Mouse (Mus musculus) heart, adult 11 months (tissue): ENCODE measurements around the gene Lpin1.
A peak's percentile ranks its signal among the peaks of the same experiment; 100 is the strongest.

Experiments
- DNase-seq: peaks from one replicate; pipeline ENCODE4 v3.0.0; 2022

Lpin1 gene

DNA sequence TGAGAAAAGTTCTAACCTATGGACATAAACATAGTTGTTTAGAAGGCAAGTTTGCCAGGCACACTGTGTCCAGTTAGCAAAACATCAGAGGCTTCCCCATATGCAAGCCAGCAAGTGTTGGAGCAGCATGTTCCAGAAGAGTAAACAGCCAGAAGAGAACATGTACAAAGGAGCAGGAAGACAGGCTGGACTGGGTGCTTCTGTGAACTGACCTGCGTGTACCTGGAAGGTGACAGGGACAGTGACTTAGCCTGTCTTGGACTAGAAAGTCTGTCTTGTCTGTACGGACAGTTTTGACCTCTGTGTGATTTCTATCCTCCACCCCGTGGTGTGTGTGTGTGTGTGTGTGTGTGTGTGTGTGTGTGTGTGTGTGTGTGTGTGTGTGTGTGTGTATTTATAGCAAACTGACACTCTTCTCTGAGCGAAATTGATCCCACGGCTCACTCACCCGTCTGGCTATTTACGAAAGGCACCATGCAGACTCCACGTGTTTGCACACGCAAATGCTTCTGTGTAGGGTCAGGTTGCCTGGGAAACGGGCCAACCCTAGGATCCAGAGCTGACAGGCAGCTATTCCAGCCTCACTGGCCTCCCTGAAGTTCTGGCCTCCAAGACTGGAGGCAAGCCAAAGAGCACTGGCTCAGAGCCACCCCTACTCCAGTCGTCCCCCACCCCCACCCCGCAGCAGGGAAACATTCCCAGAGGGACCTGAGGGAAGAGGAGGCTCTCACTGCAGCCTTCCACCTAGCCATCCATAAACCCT lies 7.9 kb upstream of the Lpin1 start:
- peak; percentile 99 for DNase-seq

DNA sequence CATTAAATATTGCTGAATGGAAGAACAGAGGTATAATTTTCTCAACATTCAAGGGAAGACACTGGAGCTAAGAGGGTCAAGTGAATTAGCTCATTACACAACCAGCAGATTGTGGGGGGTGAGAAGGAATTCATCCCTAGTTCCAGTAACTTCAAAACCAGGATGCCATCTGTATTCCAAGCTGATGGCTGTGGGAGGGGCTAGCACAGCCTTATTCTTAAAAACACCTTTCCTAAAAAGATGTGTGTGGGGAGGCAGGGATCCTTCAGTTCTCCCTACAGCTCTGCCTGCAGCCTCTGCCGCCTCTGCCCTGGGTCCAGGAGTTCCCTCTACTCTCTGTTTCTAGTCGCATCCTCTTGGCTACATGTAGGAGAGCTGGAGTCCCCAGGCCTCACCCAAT lies 5.0 kb upstream of the Lpin1 start:
- DNase-seq, result no peak

DNA sequence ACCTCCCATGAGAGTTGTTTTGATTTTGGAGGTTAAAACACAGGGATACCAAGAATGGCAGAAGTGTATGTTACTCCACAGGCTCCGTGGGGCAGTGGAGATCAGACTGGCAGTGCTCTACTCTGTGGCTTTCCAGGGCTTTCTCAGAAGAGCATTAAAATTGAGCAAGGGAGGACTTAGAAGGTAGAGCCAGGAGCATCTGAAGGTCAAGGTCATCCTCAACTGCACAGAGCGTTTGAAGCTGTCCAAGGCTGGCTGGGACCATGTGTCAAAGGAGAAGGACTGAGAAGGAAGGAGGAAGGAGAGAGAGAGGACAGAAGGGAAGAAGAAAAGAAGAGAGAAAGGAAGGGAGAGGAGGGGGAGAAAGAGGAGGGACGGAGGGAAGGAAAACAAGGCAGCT lies 3.8 kb upstream of the Lpin1 start:
- DNase-seq, result no peak

DNA sequence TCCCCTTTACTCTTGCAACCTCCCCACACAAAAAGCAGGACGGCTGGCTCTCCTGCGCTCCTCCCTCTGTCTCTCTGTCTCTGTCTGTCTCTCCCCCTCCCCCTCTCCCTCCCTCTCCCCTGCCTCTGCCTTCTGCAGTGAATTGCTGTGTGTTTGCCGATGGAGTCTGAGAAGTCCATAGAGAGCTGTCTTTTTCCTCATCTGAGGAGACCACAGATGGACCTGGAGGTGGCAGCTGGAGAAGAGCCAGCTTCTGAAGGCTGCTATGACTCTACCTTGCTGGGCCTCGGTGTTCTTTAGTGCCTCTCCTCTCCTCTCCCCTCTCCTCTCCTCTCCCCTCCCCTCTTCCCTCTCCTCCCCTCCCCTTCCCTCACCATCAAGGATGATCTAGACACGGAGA lies 5.1 kb downstream of the Lpin1 start:
- no peak for DNase-seq

DNA sequence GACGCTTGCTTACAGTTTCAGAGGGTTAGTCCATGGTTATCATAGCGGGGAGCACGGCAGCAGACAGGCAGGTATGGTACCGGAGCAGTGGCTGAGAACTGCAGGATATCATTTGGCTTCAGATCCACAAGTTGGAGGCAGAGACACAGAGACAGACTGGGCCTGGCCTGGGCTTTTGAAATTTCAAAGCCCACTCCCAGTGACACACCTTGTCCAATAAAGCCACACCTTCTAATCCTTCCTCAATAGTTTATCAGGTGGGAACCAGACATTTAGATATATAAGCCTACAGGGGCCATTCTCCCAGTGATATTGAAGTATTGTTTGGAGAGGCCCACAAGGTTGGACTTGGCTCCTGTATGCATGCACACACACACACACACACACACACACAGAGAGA lies 8.5 kb downstream of the Lpin1 start:
- DNase-seq, result no peak

DNA sequence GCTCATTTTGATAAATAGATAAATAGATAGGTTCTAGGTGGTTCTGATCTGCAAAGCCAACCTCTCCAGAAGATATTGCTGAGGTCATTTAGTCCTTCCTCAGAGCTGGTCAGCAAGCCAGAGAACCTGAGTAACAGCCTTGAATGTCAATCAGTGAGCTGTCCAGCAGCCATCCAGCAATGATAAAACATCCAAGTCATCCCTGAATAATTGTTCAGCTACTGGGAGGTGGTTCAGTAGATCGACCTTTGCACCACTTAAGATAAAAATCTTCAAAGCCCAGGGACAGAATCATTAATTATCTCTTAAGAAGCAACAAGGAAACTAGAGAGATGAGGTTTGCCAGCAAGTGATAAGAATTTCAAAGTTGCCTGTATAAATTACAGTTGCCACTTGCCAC lies 10.4 kb downstream of the Lpin1 start:
- DNase-seq, result no peak

DNA sequence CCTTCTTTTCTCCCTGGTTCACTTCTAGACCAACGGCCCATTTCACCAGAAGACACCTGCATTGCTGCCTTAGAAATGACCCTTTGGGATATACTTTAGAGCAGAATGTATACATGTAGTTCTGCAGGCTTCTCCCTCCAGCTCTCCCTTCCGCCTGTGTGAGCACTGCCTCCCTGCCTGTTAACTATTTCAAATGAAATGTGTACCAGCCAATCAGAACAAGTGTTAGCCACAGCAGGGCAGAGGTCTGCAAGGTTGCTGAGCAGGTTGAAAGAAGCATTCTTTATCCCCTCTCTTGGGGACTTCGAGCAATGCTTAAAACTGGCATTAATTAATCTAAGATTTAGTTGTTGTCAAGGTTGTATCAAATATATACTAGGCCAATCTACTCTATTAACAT lies 11.4 kb downstream of the Lpin1 start:
- no peak for DNase-seq

DNA sequence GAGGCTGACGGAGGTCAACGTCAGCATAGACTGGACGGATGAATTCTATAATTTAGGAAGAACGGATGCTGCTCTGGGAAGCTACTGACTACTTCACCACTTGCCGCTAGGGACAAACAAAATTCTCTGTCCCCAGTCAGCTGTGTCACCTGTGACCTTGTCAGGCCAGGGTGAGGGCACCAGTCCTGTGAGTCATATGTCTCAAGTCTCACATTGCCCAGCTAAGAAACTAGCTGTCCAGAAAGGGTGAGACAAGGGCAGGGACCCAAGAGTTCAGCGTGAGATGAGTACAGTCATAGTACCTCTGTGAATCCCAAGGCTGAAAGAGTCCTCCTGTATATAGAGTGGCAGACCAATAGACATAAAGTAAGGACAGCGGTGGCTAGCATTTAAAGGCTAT lies 17.0 kb downstream of the Lpin1 start:
- DNase-seq, result no peak

DNA sequence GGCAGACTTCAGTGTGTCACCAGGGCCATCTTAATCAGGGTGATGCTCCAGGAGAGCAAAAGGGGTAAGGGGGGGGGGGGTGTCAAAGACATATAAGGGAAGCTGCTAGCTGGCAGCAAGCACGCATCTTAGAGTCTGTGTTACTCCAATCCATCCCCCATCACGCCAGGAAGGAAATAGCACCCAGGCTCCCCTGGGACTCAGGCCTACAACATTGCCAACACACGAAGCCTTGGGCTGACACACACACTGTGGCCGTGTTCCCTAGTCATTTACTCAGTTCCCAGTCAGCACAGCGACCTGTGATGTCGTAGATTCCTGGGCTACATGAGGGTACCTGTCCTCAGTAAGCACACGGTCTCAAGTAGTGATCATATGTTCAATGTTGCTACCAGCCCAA lies 17.8 kb downstream of the Lpin1 start:
- DNase-seq, result no peak

DNA sequence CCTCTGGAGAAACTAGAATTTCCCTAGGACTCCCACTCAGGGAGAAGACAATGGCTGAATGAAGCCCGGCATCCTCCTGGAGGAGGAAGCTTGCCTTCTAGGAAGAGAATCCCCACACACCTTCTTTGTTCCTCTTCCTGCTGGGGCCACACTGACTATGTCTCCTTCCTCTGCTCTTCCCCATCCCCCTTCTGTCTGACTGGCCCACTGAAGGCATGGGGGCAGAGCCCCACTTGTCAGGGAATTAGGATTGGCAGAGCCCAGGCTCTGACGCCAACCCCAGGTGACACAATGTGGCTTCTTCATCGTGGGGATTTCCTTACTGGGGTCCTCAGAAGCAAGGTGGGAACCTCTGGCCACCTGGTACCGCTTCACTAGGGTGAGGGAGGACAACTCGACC lies 18.3 kb downstream of the Lpin1 start:
- DNase-seq, result no peak

DNA sequence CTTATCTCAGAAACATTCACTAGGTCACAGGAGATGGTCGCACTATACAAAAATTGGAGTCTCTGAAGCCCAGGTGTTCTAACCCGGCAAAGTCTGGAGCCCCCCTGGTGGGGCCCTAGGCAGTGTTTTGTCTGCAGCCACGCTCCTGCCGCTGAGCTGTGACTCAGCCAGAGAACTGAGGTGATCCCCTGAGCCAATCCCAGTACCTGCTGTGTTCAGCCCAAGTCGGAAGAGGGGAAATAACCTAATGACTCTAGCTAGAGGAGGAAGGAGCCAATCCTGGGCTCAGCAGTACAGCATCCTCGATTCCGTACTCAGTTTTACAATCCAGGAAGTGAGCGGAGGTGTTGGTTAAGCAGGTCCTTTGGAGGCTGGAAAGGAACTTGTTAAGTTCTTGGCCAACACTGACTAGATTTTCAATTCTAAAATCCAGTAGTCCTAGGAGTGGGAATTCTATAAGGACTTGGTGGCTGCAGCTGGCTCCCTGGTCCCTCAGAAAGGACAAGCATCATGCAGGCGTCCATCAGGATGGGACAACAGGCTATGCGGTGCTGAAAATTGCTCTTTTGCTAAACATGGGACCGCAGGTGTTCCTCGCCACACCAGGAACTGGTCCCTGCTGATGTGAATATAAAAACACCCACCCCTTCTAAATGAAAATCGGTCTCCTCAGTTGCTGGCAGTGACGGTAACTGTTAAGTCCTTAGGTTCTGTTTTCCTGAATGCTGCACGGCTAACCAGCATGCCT lies 19.1 kb downstream of the Lpin1 start:
- DNase-seq, result peak; percentile 98

DNA sequence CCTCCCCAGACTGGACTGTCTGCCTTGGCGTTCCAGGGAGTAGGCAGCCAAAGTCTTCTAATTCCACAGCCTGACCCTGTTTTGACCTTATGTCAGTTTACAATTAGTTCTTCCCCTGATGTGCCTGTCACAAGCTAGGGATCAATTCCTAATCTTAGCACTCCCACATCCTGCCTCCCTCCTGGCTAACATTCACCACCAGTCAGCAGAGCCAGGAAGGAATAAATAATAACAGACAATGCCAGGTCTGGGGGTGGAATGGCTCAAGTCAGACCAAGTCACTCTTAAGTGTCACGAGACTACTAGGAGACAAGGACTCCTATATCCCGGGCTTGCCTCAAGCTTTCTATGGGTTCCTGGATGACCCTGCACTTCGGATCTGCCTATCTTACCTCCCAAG lies 20.8 kb downstream of the Lpin1 start:
- peak; percentile 91 for DNase-seq

DNA sequence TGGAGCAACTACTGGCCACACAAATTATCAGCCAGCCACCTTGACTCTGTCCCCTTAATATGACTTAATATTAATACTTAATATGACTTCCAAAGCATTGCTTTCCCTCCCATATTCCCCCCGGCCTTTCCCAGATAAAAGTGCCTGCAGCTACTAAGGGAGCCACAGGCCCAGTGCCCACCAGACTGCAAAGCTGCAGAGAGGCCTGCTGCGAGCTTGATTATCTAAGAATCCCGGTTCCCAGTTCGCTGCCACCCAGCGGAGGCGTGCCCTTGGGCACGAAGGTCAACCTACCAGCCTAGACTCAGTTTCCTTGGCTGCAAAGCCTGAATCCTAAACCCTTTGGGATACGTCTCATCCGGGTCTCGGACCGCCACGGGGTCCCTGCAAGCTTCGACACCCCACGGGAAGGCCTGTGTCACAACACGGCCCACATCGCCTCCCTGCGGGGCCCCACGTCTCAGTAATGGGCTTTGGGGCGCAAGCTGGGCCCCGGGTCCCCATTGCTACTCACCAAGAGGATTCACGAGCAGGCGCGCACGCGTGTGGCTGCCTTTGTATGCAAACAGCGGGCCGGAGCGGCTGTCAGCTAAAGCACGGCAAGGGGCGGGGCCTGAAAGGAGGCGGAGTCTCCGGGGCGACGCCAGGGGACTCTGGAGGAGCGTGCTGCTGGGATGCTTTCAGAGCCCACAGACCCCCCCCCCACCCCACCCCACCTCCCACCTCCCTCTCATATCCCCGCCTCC lies 21.4 kb downstream of the Lpin1 start:
- peak; percentile 99 for DNase-seq

DNA sequence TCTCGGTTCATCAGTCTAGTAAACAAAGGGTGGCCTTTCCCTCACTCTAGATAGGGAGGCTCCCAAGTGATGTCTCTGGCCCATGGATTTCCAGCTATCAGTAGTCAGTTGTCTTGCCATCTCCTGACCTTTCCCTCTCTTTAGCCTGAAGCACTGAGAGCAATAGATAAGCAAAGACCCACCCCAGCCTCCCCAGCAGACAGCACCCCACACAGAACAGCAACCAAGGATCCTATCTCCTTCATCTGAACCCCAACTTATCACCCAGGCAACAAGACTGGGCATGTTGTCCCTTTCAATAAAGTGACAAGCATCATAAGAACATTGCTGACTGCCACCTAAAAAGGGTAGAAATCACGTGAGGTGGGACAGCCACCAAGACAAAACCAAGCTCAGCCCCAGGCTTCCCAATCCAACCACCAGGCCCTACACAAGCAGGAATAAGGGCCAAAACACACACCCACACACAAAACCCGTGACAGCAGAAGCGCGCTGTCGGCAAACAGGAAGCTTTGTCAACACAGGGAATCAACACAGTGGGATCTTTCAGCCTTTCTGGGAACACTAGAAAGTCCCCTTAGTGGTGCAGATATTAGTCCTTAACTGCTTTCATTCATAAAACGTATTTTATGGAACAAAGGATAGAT lies 22.2 kb downstream of the Lpin1 start:
- DNase-seq, result peak; percentile 96

DNA sequence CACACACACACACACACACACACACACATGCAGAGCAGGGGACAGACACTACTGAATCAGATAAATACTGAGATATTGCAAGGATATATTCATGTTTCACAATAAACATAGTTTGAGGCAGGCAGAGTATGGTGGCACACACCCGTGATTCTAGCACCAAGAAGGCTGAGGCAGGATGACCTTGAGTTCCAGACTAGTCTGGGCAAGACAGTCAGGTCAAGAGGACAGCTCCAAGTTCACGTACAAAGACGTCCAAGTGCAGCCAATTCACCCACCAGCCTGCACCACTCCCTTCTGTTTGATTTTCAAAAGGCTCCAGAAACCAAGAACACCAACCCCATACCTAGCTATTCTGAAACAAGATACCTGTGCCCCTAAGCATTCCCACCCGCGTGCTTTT lies 23.0 kb downstream of the Lpin1 start:
- DNase-seq, result no peak

DNA sequence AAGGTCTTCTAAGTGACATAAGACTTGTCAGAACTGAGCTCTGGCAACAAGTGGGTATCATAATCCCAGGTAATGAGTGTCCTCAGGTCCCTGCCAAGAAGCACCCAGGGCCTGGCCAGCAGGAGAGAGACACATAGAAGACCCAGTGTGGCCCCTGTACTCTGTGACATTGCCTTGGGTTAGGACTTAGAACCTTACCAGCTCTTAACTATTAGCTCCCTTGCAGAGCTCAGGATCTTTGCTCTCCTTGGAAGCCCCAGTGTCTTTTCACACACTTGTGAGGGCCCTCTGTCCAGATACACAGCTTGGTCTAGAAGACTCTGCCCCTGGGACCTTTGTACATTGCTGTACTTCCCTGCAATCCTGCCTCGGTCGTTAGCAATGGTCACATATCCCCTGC lies 23.7 kb downstream of the Lpin1 start:
- no peak for DNase-seq

DNA sequence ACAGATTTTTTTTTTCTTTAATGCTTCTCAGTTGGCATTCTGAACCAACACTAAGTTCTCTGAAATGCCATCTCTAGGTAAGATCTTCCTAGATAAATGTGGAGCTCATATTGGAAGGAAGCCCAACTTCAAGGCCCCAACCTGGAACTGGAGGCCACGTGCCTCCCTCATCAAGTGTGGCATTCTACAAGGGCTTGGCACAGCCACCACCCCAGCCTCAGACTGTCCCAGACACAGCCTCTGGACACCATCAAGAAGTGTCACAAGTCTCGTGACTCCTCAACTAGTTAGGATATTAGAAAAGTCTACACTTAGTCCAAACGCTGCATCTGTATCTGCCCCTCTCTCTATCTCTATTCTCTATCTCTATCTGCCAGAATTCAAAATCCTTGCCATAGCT lies 25.8 kb downstream of the Lpin1 start:
- DNase-seq, result peak; percentile 94

DNA sequence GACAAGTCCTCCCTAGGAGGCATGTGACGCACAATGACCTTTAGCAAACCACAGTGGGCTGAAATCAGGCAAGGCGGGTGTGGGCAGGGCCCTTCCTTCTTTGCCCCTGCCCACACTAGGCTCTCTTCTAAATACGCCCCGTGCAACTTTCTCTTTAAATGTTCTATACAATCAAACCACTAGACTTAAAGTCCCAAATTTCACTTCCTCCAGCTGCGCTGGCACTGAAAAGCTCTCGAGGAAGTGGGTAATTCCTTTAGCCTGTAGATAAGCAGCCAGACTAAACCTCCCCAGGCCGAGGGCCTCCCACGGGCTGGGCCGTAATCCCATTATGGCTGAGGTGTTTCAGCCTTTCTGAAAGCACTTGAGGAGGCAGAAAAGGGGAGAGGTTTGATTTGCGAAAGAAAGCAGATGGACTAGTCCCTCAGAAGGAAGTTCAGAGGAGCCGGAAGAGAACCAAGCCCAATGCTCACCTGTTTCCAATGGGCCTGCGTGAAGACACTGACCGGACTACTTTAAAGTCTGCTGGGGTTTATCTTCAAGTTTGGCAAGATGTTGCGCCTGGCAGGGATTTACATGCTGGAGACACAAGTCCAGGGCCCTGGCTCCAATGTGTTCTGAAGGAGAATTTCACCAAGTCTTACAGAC lies 26.6 kb downstream of the Lpin1 start:
- DNase-seq, result peak; percentile 92

DNA sequence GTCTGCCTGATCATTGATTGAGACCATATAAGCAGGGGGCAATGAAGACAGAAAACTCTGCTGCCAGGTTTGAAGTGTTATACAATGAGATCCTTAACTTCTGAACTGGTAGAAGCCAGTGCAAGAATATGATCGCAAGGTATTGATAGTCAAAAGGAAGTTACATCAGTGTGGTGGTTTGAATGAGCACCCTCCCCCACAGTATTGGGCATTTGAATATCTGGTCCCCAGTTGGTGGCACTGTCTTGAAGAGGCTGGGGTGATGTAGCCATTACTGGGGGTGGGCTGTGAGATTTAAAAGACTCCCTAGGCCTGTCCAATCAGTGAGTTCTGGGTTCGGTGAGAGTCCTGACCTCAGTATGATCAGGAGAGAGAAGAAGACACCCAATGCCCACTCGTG lies 27.5 kb downstream of the Lpin1 start:
- DNase-seq, result no peak

DNA sequence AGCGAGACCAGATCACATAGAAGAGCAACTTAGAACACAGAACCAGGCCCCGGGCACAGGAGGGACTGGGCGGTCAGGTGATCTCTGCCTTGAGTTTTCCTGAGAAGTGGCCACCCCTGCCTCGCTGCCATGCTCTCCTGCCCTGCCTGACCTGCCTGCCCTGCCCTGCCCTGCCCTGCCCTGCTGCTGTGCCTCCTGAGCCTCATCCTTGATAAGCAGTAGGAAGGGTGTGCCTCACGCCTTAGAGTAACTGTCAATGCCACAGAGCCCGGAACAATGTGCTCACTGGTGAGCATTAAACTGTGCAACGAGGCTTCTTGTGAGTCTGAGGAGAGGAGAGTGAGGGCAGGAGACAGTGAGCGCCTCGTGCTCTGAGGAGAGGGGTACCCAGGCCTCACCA lies 30.5 kb downstream of the Lpin1 start:
- DNase-seq, result no peak

DNA sequence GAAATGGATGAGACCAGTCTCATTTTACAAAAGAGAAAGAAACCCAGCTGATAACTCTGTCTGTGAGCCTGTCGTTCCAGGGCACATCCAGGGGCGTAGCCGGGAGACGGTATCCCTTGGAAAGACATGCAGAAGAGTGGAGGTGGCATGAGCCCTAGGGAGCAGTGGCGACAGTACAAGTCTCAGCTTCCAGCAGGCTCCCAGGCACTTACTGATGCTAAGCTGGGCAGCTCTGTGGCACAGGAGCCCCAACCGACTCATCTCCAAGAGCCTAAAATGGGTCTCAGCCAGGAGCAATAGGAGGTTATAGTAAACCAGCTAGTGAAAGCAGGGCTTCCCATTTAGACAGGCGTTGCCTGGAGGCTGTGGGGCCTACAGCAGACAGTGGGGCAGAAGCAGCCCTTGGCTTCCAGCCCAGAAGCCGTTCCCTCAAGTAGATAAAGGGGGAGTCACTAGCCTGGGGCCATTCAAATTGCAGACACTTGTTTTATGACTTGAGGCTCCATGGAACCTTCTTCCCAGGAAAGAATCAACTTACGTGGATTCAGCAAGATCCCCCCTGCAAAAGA lies 33.0 kb downstream of the Lpin1 start:
- DNase-seq, result peak; percentile 95

DNA sequence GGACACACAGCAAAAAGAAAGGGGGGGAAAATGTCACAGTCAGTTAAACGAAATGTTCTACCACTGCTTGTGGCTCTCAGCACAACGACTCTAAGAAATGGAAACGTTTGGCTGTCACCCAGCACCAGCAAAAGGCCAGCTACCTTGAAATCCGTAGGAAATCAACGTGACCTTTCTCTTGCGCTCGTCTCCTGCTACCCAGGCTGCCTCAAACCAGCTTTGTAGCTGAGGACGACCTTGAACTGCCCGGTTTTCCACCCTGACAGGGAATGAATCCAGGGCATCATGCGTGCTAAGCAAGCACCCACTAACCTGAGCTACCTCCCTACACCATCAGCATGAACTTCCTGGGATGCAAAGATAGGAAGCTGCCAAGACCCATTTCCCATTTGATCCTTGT lies 39.5 kb downstream of the Lpin1 start:
- DNase-seq, result no peak
